Mouse (Mus musculus) kidney, adult 8-10 months (tissue): ENCODE data around the gene Reep1.
"Not testable (repeated sequence)": the region's sequence is repeated elsewhere in the genome, so short reads cannot be mapped to it uniquely, and the experiment has no call there.

ENCODE experiments used
- DNase-seq, 2 experiments: peaks; one replicate each; pipeline ENCODE4 v3.0.0; 2022

Gene Reep1

DNA sequence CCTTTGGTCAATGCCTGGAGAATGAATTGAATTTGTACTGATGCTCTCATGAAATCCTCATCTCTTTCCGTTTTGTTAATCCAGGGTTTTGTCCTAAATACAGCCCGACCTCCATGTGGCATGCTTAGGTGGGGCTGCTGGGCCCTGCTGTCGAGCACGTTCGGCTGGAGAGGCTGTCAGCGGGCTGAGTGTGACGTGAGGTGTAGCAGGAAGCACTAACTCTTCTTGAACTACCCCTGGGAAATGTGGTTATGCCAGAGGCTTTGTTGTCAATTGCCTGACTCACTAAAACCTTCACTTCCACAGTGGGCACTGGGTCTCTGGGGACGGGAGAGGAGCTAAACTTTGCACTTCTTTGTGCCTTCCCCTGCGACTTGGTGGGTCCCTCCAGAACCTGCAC, 81.0 kb downstream of the Reep1 start:
- no peak for DNase-seq

DNA sequence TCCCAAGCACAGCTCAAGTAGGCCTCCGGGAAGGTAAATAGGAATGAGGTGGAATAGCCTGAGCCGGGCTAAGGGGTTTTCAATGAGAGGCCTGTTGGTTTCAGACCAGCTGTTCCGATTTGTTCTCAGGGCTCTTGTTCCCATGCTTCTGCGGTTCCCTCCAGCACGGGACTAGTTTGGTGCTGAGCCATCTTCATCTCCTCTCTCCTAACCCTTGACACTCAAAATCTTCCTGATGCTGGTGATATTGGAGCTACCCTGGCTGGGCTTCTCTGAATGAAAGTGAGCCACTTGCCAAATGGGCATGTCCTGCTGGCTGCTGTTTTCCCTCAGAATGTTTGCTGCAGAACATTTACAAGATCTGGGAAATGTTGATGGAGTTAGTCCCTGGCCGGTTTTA, 84.4 kb downstream of the Reep1 start:
- no peak for DNase-seq

DNA sequence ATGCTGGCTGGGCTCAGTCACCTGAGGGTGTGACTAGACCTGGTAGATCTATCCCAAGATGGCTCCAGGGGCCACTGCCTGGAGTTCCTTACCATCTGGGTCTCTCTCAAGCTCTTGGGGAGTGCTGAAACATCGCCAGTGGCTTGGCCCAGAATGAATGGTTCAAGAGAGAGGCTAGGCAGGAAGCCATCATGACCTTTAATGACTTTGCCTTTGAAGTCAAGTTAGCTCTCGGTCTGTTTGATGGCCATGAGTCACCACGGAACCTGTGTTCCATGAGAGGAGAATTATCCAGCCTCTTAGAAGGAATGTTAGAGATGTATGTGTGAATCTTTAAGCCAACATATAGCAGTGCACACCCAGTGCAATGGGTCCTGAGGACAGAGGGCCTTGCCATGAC, 92.0 kb downstream of the Reep1 start:
- no peak for DNase-seq

DNA sequence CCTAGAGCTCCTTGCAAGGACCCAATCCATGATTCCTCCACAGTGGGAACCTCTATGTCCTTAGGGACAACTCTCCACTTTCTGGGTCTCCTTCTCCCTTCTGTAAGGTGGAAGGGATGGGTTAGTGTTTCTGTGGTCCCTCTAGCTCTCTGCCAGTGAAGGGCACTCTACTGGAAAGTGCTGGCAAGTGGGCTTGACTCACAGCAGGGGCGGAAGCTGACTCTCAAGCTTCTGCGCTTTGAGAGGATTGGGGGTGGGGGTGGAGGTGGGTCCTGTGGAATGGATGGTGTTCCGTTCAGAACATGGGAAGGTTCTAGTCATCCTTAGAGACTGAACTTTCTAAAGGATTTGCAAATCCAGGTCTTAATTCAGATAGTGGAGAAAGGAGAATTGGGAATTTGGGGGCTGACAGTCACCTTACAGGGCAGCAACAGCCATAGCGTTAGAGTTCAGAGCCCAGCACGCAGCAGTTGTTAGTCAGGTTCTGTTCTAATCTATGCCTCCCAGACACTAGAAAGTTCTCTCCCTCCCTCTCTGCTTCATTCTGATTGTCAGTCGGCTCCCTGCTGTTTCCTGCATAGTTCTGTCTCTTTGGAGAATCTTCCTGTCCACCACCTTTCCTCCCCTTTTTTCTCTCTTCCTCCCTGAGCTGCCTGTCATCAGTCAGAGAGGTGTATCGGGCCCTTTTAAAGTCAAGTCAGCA, 93.8 kb downstream of the Reep1 start:
- no peak for DNase-seq

DNA sequence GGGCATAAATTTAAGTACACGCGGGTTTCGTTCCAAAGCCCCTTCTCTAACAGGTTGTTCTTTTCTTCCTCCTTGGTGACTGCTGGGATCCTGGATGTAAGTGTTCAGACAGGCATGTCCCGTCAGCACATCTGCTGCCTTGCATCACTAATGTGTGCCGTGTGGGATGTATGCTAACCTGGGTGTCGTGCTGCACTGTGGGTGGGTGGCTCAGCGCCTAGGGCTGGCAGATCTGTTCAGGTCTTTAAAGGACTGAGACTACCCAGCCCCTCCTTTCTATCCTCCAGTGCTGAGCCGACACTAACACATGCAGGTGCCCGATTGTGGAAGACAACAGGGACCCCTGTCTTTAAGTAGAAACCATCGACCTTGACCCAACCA, 94.3 kb downstream of the Reep1 start:
- no peak for DNase-seq

DNA sequence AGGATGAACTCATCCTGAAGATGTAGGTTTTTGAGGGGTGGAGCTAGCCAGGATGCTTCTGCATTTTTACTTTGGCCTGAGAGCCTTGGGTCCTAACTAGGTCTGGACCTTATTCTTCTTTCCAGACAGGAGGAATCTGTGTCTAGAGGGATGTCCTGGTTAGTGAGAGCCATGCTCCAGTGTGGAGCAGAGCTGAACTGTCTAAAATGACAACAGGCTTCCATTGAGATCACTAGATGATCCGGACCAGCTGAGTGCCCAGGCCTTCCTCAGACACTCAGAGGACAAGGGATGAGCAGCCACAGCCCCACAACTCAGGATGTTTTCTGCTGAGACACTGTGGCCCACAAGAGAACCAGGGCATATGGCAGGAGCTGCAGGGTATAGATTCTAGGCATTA, 96.2 kb downstream of the Reep1 start:
- DNase-seq, result no peak

DNA sequence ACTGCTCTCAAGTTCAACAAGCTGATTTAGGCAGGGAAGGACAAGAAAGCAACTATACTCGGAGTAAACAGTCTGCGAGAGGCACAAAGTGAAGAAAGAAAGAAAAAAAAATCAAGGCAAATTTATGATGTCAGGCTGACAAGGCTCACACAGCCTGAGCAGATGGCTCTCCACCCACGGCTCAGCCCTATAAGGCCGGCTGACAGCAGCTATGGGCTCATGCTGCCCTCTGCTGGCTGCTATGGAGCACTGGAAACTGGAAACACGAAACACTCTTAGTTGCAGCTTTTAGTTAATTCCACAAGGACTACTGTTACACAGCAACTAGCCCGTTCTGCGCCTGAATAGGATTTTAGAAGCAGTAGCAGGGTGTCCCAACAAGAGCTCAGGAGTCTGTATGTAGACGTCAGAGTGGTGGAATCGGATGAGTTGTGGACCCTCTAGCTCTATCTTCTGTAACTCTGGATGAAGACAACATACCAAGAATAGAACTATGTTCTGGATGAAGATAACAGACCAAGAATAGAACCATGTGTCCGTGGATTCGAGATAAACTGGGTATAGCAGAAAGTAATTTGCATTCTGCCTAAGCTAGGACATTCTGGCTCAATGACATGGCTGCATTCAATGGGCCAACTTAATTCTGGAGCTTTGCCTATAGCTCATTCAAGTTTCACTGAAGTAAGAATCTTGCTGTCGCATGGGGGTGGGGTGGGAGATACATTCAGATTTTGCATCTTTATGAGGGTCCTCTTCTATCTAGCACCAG, 96.9 kb downstream of the Reep1 start:
- DNase-seq, result peak; percentile 23 to 52

DNA sequence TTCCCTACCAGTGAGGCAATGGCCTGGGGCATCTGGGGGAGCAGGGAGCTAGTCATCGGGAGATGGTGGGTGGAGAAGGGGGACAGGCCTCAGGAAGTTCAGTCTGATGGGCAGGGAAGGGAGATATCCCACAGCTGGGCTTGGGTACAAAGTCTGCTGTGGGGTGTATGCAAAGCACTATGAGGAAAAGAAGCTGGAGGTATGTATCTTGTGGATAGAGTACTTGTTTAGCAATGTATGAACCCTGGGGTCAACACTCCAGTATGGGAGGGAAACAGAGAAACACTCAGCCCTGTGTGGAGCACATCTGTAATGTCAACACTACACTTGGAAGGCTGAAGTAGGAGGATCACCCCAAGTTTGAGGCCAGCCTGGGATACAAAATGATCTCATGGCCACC, 99.4 kb downstream of the Reep1 start:
- DNase-seq, result no peak

DNA sequence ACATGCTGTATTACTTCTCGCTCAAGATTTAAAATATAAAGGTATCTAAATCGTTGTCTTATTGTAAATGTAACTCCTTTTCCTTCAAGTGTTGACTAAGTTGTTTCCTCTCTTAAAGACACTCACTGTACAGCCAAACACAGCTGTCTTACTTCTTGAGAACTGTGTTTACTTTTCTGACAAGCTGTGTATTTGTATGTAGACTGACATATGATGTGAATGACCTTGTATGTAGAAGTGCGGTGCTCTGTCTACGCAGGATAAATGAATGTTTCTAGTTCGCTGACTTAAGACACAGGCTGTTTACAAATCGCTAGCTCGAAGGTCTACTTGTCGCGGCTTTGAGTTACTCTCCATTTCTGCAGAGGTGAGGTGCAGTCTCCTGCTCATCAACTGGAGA, 102.5 kb downstream of the Reep1 start:
- DNase-seq, result no peak

DNA sequence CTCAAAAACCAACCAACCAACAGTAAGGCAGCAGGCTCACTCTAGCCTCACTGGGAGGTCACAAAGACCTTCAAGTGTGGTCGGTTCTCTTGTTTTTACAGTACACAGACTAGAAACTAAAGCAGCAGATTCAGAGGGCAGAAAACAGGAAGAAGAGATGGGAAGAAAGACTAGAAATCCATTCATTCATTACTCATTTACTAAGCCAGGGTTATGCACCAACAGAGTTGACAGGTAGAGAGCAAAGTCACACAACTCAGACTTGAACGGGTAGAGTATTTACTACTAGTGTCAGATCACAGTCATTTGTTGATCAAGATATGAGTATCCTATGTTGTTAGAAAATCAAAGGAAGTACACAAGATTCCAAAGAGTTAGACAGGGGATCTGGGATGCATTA, 105.5 kb downstream of the Reep1 start:
- DNase-seq, result peak in 1 of 2 experiments; percentile 49

DNA sequence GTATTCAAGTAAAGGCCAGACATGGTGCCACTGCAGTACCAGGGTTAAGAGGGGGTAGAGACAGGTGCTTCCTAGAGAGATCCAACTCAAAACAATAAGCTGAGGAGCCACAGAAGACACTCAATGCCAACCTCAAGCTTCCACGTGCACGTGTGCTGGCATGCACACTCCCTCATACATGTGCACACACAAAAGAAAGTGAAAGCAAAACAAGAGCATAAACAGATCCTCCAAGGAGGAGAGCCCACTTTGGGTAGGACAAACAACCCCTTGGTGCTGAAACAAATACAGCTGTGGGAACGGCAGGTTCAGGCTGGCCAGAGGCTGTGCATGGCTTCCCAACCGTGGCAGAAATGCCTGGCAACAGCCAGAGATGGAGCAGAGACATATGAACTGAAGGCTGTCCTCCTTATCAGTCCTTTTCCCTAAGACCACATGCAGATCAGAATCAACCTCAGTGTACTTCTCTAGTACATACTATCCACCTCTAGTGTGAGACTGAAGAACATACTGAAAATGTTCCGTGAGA, 112.5 kb downstream of the Reep1 start:
- DNase-seq, result peak; percentile 57 to 67

DNA sequence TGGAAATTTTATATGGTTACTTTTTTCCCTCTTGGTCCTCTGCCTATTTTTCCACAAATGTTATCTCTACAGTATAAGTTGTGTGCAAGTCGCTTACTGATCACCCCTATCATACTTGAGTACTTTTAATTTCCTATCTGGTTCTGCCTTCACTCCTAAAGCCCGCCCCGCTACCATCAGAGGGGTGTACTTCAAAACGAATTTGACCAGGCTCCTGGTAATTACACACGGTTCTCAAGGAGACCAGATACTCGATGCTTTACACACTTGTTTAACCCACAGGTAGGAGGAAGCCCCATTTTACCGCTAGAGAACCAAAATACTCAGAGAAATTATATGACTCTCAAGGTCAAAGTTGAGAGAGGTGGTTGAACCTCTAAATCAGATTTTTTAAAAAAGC, 115.7 kb downstream of the Reep1 start:
- no peak for DNase-seq

DNA sequence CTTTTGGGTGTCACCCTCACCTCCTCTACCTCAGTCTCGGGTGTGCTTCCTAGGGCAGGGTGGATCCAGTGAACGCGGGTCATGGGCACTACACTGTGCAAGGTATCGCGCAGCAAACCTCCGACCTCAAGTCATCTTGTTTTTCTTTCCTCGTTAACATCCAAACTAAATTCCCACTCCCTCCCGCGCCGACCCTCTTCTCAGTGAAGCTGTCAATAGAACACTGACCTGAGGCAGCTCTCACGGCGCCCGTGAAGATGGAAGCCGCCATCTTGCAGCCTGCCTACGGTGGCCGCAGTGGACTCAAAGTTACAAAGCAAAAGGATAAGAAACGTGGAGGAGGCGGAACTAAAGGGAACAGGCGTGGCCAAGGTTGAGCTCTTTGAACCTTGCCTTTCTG, 116.1 kb downstream of the Reep1 start:
- DNase-seq, result peak; percentile 92 to 96

DNA sequence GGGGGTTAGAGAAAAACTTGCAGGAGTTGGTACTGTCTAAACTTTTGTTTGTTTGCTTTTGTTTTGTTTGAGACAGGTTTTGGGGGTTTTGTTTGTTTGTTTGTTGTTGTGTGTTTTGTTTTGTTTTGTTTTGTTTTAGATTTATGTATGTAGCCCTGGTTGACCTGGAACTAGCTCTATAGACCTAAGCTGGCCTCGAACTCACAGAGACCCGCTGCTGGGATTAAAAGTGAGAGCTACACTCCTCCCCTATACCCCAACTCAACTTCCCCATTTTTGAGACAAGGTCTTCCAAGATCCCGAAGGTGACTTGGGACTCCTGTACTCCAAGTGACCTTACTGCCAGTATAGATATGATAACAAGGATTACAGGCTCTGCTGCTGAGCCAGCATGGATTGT, 116.6 kb downstream of the Reep1 start:
- DNase-seq, result no peak

DNA sequence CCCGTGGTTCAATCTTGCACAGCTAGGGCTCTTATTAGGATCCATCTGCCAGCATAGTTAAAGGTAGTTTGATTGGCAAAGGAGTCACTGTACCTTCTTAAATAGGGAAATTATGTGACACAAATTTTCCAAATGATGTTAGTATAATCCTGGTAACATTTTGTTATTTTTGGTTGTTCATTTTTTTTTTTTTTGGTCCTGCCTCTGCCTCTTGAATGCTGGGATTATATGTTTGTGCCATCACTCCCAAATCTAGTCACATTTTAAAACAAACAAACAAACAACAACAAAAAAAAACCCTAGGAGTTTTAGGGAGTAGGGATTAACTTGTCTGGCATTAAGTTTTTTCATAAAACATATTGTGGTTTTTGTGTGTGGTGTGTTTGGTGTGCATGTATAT, 119.5 kb downstream of the Reep1 start, which contains the start of gene Mrpl35:
Mrpl35 (minus strand) TSS at position 101 of the 400 bp plus-strand sequence.
- no peak for DNase-seq

DNA sequence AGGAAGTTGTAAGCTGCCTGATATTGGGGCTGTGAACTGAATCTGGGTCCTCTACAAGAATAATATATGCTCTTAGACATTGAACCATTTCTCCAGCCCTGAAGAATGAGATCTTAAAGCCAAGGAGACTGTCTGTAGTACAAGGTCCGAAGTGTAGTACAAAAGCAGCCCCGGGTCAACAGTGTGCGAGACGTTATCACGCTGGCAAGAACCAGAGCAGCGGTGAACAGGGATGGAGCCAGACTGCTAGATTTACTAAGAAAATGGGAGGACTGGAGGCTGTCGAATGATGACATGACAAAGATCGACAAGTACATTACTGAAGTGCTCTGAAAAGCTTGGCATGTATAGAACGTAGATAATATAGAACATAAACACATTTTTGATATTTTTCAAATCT, 122.4 kb downstream of the Reep1 start:
- DNase-seq, result no peak

DNA sequence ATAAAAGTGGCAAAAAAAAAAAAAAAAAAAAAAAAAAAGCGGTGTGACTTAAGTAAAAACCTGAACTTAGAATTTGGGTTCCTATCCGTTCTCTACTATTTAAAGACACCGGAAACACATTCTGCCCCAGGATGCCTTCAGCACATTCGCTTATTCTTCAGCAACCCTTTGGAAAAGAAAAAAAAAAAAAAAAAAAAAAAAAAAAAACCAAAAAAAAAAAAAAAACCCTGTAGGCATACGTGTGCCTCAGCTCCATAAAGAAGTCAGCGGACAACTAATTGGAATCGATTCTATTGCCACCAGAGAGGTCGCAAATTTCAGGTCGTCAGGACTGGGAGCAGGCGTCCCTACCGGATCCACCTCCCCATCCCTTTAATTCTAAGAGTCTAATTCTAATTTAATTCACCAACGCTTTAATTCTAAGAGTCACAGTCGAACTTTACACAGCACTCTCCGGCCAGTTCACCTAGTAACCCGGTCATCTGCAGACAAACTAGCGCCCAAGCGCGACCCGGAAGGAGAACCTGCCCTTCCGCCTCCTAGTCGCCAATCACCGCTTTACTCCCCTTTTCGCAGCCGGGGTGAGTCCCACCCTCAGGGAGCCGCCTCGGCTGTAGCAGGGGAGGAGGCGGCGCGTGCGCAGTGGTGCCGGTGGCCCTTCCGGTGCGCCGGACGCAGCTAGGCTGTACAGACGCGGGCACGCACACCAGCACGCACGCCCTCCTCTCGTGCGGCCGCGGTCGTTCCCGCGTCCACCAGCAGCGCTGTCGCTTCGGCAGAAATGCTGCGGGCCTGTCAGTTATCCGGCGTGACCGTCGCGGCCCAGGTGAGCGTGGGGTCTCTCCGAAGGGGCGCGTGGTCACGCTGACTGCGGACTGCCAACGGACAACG, 123.6 kb downstream of the Reep1 start, which contains the start of gene Immt:
Immt (plus strand) TSS at position 642 of the 891 bp plus-strand sequence.
- peak; percentile 97 to 98 for DNase-seq

DNA sequence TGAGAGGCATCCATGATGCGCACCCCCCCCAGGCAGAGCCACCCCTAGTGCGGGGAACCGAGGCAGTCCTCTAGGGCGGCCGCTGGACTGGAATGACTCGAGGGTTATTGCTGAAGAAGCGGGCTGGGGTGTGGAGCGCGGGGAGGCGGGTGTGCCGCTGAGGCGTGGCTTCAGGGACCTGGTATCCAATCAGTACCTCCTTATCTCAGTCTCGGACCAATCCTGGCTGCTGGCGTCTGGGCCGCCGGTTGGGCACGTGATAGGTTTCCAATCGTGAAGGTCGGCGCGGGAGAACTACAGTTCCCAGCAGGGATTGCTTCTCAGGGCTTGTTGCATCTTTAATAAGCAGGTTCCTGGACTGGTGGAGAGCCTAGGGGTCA, 124.2 kb downstream of the Reep1 start:
- peak; percentile 98 to 99 for DNase-seq

DNA sequence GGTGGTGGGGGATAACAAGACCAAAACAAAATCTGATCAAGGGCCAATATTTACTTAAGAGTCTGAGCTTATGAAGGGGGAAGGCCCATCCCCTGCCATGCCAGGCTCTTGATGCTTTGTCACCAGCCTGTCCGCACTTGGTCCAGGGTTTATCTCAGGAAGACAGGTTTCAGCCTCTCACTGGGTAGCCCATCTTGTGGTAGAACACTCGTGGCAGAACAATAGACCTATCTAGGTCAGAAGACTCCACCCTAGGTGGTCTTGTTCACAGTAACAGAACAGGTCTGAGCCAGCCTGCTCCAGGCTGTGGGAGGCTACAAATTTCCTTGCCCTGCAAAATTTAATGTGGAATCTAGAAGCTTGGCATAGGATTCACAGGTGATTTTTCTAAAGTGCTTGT, 129.4 kb downstream of the Reep1 start:
- no peak for DNase-seq

DNA sequence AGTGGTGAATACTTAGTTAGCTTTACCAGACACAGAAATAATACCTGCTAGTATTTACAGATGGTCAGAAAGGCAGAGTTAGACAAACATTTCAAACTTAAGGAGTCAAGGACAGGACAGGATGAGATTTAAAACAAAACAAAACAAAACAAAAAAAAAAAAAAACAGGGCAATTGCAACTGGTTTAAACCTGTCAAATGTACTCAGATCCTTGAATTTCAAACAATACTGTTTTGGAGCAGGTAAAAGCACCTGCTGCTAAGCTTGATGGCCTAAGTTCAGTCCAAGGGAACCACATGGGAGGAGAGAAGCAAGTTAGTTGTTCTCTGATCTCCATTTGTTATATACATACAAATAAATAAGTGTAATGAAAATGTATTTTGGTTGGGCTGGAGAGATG, 132.5 kb downstream of the Reep1 start:
- DNase-seq, result no peak

DNA sequence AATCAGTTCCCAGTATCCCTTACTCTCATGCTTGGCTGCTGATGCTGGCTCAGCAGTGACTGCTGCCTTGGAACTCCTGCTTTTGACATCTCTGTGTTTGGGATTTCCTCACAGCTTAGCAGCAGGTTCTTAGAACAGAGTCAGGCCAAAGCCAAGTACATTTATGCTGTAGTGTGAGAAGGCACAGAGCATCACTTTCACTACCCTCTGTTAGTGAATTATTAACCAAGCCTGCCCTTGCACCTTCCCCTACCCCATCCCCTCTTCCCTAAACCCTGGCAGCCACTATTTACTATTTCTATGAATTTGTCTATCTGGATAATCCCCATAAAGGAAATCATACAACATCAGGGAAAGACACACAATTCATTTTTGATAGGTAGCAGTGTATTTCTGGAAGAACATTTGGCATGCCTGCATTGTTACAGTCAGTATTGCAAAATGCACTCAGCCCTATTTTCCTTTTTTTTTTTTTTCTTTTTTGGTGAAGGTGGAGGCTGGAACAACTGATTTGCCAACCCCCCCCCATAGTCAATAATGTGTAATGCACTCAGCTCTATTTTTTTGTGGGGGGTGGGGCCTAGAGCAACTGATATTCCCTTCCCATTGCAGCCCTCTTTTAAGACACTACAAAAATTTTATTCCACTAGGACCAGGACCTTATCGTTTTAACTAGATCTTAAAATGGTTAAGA, 133.4 kb downstream of the Reep1 start:
- no peak for DNase-seq

DNA sequence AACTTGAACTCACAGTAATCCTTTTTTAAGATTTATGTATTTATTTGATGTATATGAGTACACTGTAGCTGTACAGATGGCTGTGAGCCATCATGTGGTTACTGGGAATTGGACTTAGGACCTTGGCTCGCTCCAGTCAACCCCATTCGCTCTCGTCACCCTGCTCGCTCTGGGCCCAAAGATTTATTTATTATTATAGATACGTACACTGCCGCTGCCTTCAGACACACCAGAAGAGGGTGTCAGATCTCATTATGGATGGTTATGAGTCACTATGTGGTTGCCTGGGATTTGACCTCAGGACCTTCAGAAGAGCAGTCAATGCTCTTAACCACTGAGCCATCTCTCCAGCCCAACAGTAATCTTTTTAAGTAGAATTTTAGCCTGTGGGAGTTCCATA, 139.5 kb downstream of the Reep1 start:
- DNase-seq, result not testable (repeated sequence)
